Mouse (Mus musculus) gonadal fat pad, adult 2 months (tissue): Measurements from ENCODE around the gene Sdr9c7. TPM values are rescaled to one million over a fixed set of nuclear protein-coding genes. Genes with fewer than 3 reads are reported as not detected.
"Not testable (repeated sequence)": the region's sequence is repeated elsewhere in the genome, so short reads cannot be mapped to it uniquely, and the experiment has no call there.

Experiments
- DNase-seq: peaks from one replicate; pipeline ENCODE4 v3.0.0-alpha.2; 2012; ENCODE audit warnings: low read depth
- polyA plus RNA-seq: library from polyadenylated mRNA; depleted of rRNA; stranded (reverse); fragments of >200 nt; gene quantifications from 2 replicates; pipeline ENCODE4 v1.2.3, GENCODE M21; 2012

The Sdr9c7 gene
- polyA plus RNA-seq, 1 experiment: 0.04 TPM

DNA sequence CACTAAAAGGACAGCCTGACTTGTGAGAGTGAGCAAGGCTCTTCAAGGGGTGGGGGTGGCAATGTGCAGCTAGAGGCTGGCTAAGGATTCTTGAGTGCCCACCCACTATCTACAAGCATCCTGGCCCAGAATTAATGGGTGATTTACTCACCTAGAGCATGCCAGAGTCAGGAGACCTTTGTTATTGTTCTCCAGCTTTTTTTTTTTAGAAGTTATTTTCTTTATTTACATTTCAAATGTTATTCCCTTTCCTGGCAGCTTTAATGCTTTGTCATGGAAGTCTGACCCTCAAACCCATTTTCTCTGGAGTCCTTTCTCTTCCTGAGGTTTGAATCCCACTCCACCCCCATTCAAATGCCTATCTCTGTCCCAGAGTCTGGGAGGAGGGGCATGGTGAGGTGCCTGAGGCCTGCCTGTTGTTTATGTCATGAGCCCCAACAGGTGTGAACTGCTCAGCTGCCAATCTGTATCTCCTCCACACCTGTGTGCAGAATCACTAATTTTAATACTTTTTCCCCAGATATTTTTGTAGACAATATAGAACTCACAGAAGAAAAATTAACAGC is 9.2 kb downstream of the Sdr9c7 start:
- DNase-seq: no peak

DNA sequence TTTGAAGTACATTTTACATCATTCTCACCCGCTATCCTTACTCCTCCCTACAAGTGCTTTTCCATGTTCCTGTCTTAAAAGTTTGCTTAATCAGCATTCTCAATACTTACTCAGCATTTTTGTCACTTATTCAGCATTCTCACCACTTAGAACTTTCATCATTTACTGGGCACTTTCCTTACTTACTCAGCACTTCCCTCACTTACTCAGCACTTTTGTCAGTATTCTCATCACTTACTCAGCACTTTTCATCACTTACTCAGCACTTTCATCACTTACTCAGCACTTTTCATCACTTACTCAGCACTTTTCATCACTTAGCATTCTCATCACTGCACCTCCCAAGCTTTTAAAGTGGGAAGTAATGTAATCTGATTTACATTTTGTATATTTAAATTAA is 17.3 kb downstream of the Sdr9c7 start:
- DNase-seq: no peak

DNA sequence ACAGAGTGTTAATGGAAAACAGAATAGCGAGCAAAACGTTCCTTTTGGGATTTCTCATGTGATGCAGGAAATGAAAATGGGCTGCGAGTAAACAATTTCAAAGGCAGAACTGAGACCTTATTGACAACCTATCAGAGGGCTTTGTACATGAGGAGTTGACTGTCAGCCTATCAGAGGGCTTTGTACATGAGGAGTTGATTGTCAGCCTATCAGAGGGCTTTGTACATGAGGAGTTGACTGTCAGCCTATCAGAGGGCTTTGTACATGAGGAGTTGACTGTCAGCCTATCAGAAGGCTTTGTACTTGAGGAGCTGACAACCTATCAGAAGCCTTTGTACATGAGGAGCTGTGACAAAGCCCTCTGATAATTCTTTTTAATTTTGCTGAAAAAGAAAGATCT is 18.9 kb downstream of the Sdr9c7 start:
- not testable (repeated sequence) for DNase-seq

DNA sequence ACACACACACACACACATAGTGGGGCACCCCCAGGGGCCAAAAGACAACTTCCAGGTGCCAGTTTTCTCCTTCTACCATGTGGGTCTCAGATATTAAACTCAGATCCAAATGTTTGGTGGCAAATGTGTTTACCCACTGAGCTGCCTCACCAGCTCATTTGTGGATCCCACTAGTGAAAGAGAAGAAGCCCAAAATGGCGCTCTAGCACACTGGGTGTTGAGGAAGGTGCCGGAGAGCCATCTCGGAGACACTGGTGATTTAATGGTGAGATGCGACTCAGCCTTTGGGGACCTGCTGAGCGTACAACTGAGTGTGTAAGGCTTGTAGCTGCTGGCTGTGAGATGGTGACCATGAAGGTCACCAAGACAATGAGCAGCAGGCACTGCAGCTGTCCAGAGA is 19.3 kb downstream of the Sdr9c7 start:
- DNase-seq: no peak

DNA sequence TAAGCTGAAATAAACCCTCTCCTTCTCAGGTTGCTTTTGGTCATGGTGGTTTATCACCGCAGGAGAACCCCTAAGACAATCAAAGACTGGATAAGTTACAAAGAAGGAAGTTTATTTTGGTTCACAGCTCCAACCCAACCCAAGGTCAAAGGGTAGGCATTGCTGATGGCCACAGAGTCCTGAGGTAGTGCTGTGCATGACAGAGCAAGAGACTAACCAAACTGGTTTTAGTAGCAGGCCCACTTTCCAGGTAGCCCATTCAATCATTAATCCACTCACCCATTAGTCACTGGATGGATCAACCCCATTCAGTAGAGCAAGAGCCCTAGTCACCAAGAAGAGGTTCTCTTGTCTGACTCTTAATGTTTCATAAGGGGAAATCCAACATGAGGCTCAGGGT is 23.9 kb downstream of the Sdr9c7 start:
- no peak for DNase-seq

DNA sequence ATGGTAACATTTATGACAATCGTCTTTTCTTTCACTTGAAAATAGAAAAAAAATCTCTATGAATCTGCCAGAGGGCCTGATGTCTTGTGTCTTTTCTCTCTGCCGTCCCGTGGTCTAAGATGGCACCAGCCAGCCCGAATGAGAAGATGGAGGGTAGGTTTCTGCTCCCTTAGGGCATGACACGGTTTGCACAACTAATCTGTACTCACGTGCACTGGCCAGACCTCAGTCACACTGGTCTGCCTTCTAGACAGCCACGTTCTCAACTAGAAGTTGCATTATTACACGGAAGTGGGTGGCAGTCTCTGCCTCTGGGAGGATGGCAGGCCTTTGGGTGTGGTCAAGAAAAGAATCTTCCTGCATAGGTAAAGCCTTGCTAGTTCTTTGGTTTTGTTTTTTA is 24.7 kb downstream of the Sdr9c7 start:
- no peak for DNase-seq

DNA sequence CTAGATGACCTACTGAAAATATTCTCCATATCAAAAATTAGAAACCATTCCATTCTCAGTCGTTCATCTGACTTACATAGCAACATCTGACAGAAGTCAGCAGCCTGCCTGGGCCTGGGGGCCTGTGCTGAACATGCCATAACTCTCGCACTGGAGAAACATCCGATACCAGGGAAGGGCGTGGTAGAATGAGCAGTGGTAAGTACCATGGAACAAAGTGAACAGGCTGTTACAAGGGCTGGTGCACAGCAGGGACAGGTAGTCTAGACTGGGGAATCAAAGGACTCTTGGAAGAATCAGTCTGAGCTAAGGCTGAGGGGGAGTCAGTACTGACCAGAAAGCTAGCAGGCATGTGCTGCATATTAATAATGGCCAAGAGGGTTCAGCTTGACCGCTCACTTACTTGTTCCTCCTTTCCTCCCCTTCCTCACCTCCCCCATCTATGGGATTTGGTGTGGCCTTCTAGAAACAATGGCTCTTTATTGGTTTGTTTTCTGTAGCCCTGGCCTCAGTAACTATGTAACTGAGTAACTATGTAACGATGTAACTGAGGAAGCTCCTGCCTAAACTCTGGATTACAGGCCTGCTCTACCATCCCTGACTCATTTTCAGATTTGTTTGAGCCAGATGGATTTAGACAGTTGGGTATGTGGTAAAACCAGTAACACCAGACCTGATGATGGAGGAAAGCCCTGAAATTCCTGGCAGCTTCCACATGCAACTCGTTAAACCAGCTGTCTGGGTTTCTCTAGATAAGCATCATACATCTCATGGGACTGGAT is 26.5 kb downstream of the Sdr9c7 start:
- DNase-seq: no peak

DNA sequence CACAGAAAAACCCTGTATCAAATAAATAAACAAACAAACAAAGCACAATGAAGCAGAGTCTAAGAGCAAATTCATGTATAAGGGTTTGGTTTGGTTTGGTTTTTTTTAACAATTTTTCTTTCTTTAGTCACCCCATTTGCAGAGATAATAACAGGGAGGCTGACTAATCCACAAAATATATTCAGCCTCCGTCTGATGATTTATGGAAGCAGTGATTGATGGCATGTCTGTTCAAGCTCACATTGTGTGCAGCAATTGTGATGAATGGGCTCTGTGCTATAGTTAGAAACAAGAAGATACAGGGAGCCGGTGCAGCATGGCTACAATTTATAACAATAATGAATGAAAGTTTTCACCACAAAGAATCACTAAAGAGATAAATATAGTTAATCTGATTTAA is 29.4 kb downstream of the Sdr9c7 start:
- DNase-seq: no peak

DNA sequence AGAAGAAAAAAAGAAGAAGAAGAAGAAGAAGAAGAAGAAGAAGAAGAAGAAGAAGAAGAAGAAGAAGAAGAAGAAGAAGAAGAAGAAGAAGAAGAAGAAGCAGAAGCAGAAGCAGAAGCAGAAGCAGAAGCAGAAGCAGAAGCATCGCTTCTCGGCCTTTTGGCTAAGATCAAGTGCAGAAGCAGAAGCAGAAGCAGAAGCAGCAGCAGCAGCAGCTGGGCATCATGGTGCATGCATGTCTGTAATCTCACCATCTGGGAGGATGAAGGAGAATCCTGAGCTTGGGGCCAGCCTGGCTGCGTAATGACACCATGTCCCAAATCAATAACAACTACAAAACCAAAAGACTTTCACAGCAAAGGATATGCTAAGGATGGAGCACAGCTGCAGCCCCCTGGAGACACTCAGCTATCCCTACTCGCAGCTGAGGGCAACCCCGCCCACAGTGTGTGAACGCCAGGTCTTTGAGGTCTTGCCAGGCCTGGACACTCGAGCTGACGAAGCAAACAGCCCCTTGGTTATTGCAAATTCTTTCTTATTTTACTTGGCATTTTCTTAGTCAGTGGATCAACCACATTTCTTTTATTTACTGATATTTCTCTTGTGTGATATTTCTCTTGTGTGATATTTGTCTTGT is 34.1 kb downstream of the Sdr9c7 start:
- no peak for DNase-seq

DNA sequence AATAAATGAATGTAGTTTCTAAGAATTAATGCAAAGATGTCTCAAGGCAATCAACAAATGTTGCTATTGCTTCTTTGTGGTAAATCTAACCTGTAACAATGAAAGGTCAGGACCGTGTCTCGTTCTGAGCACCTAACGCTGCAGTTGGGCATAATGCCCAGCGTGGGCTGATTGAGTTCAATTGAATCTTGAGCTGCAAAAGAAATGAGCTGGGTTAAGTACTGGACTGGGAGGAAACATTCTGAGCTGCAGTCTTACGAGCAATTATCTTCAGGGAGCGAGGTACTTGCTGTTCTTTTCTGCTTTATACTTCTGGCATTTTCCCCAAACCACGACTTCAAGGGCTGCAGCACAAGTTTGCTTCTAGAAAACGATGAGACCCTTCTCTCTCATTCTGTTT is 38.0 kb downstream of the Sdr9c7 start:
- no peak for DNase-seq

DNA sequence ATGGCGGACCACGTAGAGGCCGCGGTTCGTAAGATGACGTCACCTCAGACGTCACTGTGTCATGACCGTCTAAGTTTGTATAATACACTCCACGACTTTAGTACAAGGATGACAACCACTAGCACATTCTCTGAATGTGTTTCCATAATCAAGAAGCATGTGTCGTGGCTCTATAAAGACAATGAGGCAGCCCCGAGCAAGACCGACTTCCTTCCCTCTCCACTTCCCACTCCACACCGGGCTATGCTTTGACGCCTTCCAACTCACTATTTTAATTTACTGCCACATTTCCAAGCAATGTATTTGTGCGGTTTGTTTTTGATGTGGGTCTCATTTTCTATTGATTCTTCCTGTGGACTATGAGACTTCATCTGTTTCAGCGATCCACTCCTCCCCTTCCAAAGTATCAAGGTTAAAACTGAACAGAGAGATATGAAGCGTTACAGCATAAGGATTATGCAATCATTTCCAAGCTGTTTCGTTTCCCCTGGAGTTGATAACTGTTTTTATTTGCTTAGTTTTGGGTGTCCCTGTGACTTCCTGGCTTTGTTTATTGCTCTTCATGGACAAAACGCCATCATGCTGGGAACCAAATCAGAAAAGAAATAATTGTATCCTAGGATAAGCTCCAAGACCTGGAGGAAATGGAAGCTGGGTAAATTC is 38.6 kb downstream of the Sdr9c7 start:
- no peak for DNase-seq

DNA sequence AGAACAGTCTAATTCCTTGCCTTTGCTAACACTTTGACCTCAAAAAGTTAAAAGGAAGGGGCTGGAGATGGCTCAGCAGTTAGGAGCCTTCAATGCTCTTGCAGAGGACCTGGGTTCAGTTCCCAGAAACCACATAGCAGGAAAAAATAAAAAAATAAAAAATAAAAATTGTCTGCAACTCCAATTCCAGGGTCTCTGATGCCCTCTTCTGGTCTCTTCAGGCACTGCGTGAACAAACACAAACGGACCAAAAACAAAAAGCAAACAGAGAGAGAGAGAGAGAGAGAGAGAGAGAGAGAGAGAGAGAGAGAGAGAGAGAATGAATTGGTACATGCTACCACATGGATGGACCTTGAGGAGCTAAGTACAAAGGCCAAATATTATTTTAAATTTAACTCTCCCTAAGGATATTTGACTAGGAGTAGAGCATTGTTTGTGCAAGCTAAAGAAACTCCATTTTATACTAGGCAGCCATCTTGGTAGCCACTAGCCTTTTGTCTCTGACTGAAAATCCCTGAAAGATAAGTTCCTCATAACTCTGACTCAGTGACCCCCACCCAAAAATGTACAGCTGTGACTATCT is 39.2 kb downstream of the Sdr9c7 start:
- DNase-seq: no peak

DNA sequence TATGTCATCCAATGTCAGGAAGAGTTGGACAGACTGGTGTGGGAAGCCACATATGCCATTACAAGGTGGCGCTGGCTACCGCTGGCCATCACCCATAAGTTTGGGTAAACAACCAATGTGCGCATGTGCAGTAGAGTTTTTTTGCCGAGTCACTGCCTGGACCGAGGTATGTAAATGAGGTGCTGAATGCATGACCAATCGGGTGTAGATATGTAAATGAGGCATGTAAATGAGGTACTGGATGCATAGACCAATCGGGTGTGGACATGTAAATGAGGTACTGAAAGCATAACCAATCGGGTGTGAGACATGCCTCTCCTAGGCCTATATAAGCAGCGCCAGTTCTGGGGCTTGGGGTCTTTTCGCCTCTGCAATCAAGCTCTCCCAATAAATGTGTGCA is 41.3 kb downstream of the Sdr9c7 start:
- not testable (repeated sequence) for DNase-seq

DNA sequence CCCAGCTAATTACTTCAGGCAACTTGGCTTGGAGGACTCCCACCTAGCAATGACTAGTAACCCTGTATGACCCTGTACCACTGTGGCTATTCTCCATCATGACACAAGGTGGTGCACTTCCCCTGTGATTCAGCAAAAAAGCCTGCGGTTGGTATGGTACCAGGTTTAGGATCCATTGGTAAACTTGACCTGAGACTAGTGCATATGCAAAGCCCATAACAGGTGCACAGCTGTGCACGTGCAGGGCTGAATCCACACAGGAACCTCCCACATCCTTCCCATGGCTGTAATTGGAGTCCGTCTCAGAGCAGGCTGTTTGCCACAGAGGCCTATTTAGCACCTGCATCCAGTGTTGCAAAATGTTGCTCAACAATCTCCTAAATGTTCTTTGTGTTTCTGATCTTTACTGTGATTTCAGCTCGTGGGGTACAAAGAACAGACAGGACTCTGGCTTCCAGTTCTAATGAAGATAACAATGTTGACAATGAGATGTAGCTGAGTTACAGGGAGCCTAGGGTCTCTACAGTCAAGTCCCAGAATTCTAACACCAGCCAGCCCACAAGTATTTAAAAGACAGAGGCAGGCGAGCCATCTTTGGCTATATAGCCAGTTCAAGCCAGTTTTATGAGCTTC is 47.2 kb downstream of the Sdr9c7 start:
- DNase-seq: no peak

DNA sequence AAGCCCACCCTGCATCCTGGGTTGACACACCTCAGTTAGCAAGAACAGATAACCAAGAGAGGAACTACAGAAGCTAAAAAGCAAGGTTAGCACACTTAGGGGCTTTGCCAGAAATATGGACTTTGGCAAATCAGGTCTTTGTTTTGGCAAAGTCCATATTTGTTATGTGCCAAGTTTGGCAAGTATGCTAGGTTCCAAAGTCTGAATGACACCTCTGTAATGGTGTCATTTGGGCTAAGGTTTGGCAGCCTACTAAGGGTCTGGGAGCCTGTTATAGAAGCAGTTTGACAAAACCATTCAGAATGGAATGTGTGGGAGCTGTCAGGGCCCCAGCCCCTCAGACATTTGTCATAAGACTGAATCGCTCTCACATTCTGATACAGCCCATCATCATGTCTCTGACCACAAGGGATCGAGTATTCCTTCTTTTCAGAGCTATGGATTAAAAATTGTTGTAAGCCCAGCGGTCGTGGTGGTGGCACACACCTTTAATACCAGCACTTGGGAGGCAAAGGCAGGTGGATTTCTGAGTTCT is 51.3 kb downstream of the Sdr9c7 start:
- peak; percentile 23 for DNase-seq

DNA sequence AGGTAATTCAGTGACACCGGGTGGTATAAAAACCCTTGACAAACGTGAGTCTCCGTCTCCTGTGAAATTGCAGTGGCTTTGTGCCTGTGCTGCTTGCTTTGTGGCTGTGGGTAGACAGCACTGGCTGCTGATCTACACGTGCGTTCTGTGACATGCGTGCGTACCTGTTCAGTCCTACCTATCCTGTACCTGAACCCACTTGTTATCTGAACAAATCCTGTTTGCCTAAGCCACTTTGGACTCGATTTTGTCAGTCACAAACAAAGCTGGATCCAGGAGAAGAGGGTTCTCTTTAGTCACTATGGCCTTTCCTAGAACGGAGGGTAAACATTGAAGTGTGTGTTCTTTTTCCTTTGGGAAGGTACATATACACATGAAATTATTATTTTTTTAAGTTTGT is 53.1 kb downstream of the Sdr9c7 start:
- DNase-seq: no peak

DNA sequence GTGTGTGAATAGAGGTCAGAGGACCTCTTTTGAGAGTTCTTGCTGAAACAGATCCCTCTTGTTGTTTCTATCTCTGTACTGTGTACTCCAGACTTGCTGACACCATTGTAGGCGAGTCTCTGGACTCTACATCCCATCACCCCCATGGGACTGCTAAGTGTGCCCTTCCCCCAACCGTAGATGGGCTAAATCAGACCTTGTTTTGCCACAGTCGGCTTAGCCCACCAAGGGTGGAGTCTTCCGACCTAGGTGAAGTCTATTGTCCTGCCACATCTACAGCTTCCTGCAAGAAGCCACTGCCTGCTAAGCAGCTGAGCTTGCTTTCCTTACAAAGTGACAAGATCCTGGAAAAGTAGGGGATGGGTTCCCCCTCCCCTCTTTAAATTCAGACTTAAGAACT is 53.5 kb downstream of the Sdr9c7 start:
- DNase-seq: no peak

DNA sequence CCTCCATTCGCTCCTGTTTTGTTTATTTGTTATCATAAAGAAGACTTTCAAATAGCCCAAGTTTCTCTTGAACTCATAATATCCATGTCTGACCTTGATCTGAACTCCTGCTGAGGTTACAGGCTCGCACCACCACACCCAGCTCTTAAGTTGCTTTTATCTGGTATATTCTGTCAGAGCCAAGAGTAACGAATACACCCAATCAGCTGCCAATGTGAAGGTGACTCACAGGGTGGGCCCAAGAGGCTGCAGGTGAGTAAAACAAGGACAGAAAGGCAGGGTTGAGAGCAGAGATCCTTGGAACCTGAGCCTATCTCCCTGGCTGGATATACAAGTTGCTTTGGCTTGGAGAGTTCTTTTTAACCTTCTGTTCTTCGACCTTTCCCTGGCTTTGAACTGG is 56.7 kb downstream of the Sdr9c7 start:
- DNase-seq: no peak

DNA sequence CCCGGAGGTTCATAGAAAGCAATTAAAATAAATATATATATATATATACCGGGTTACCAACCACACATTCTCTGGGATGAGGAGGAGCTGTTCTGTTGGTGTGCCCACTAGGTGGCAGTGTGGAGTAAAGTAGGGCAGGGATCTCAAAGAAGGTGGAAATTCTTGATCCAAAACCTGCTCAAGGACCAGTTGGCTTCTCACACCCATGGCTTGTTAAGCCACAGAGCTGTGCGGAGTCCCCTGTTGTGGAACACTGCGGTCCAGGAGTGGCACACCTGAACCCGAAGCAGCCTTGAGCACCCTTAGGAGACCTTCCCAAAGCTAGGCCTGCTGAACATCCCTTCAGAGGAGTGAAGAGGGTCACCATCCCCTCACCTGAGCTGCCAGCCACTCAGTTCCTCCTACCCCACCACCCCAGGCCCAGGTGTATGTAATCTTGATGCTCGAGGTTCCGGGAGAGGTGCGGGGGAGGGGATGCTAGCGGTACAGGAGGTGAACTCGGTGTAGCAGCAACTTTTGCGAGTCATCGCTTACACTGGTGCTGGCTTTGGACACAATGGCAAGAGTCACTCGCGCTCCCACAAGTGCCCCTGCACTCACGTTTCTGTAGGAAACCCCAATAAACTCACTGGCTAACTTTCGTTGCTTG is 58.0 kb downstream of the Sdr9c7 start:
- no peak for DNase-seq

DNA sequence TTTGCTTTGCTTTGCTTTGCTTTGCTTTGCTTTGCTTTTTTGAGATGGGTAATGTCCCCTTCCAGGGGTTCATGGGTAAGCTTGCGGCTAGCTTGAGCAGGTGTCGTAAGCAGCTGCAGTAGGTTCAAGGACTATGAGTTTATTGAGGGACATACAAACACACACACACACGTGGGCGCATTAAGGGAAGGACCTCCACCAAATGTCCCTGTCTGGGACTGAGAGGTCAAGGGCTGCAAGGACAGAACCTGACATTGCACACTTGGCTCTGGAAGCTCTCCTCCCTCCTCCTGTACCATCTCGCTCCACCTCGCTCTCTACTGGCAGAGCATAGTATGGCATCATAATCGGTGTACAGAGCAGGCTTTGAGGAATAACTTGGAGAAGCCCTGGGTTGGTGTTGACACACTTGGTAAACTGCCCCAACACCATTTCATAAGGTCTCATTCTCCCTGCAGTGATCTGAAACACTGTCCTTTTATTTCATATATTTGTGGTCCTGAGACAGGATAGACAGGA is 60.9 kb downstream of the Sdr9c7 start:
- DNase-seq: no peak
